Mouse (Mus musculus) testis, adult 2 months (tissue): Measurements from ENCODE around the gene Cngb1. TPM values are rescaled to one million over a fixed set of nuclear protein-coding genes. Genes with fewer than 3 reads are reported as not detected.
A peak's percentile ranks its signal among the peaks of the same experiment; 100 is the strongest.

Experiments used
- H3K27ac ChIP-seq: fragments of 200-500 bp; 2 replicates; pipeline ENCODE4 v1.5.1; 2012; ENCODE audit warnings: low read depth, low read length; ENCODE audit not compliant: control insufficient read depth, insufficient read depth
- H3K27me3 ChIP-seq: fragments of 200-500 bp; 2 replicates; pipeline ENCODE4 v1.6.1; 2012; ENCODE audit warnings: mild to moderate bottlenecking, low read length, moderate library complexity; ENCODE audit not compliant: control insufficient read depth, insufficient read depth
- H3K36me3 ChIP-seq: fragments of 200-500 bp; 2 replicates; pipeline ENCODE4 v1.6.1; 2012; ENCODE audit warnings: mild to moderate bottlenecking, low read length; ENCODE audit not compliant: control insufficient read depth, insufficient read depth
- H3K4me1 ChIP-seq: fragments of 200-500 bp; 2 replicates; pipeline ENCODE4 v1.6.1; 2012; ENCODE audit warnings: low read length; ENCODE audit not compliant: control insufficient read depth, insufficient read depth
- H3K4me3 ChIP-seq: fragments of 200-500 bp; 2 replicates; pipeline ENCODE4 v1.5.1; 2012; ENCODE audit warnings: low read depth, mild to moderate bottlenecking, low read length, moderate library complexity, mixed read lengths; ENCODE audit not compliant: control insufficient read depth
- CTCF ChIP-seq: fragments of 200-500 bp; IDR thresholded peaks from 2 replicates; pipeline ENCODE4 v1.5.1; 2012; ENCODE audit warnings: low read depth, mild to moderate bottlenecking, inconsistent platforms, low read length, moderate library complexity; ENCODE audit not compliant: control insufficient read depth, insufficient read depth, insufficient replicate concordance
- POLR2A ChIP-seq: fragments of 200-500 bp; IDR thresholded peaks from 2 replicates; pipeline ENCODE4 v1.6.1; 2012; ENCODE audit warnings: low read depth, mild to moderate bottlenecking, inconsistent platforms, low read length, moderate library complexity; ENCODE audit not compliant: control insufficient read depth
- polyA plus RNA-seq: library from polyadenylated mRNA; depleted of rRNA; stranded (reverse); fragments of >200 nt; gene quantifications from 2 replicates; pipeline ENCODE4 v1.2.3, GENCODE M21; 2012

Gene Cngb1
- polyA plus RNA-seq, 1 experiment = 6.9 TPM

DNA sequence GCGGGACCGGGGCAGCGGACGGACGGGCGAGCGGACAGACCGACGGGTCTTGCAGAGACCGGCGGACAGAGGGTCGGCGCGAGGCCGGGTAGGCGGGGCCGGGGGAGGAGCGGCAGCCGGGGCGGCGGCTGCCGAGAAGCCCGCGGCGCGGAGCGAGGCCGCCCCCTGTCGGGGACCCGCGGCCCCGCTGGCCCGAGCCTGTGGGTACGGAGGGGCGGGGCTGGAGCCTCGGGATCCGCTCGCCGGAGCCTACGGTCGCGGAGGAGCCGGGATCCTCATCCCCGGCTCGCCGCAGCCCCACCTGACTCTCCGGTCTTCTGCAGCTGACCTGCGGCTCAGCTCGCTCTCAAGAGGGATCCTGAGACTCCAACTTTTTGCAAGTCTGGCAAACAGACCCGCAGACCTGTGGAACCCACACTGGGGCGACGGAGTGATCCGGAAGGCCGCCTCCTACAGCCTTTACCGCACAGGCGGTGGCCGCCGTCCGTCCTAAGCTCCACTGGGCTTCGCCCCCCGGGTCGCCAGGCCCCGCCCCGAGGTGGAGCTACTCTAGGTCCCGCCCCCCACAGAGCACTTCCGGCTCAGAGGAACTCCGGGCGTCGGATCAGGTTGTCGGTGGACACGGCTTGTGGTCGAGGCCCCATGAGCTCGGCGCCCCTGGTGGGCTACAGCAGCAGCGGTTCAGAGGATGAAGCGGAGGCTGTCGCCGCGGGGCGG lies 25.5 kb upstream of the Cngb1 start, which contains the start of the genes Zfp319 and Usb1:
Zfp319 (minus strand) TSS at position 231 of the 717 bp plus-strand sequence.
Usb1 (plus strand) TSS at position 565 of the 717 bp plus-strand sequence.
- Histone ChIP-seq H3K27ac (peak within 1 kb of the TSS; percentile 90), H3K4me3 (peak within 1 kb of the TSS; percentile 93), H3K4me1 (peaks cover 3% of the 10 kb centered on the region; the same call in 1 of the 2 replicates), H3K27me3 (no peaks in the 10 kb centered on the region), H3K36me3 (no peaks in the 10 kb centered on the region; the same call in 1 of the 2 replicates)
- TF ChIP-seq POLR2A = peak; percentile 75
- TF ChIP-seq CTCF = peak; percentile 44; the same call in 1 of the 2 replicates

GRCm38 (mm10) chr8:95331156-95331719 lies 24.9 kb upstream of the Cngb1 start:
- H3K4me1 ChIP-seq = peaks cover 3% of the 10 kb centered on the region; the same call in 1 of the 2 replicates
- no peak for TF ChIP-seq POLR2A
- no peak for TF ChIP-seq CTCF
- H3K27me3 ChIP-seq = no peaks in the 10 kb centered on the region
- H3K36me3 ChIP-seq = no peaks in the 10 kb centered on the region; the same call in 1 of the 2 replicates
- H3K4me3 ChIP-seq = peak overlapping the region; percentile 93
- H3K27ac ChIP-seq = peak overlapping the region; percentile 63

DNA sequence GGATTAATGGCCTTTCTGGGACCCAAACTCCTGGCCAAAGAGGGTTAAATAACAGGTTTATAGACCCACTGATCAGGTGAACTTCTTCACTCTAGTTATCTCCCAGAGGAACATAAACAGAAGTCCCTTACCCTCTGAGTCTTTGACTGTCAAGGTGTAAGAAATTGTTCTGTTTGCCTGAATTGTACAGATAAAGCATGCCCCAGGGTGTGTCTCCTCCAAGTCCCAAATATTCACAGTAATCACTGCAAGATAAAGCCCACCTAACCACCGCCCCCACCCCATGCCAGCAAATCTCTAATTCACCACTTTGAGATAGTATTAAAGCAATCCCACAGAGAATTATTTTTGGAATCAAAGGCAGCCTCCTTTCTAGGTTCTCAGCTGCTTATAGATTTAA lies 24.0 kb upstream of the Cngb1 start:
- no peaks in the 10 kb centered on the region; the same call in 1 of the 2 replicates for H3K36me3 ChIP-seq
- TF ChIP-seq POLR2A (no peak), CTCF (no peak)
- peaks cover 3% of the 10 kb centered on the region; the same call in 1 of the 2 replicates for H3K4me1 ChIP-seq
- H3K4me3 ChIP-seq = no peak overlapping the region
- H3K27ac ChIP-seq = no peak overlapping the region
- H3K27me3 ChIP-seq = no peaks in the 10 kb centered on the region

DNA sequence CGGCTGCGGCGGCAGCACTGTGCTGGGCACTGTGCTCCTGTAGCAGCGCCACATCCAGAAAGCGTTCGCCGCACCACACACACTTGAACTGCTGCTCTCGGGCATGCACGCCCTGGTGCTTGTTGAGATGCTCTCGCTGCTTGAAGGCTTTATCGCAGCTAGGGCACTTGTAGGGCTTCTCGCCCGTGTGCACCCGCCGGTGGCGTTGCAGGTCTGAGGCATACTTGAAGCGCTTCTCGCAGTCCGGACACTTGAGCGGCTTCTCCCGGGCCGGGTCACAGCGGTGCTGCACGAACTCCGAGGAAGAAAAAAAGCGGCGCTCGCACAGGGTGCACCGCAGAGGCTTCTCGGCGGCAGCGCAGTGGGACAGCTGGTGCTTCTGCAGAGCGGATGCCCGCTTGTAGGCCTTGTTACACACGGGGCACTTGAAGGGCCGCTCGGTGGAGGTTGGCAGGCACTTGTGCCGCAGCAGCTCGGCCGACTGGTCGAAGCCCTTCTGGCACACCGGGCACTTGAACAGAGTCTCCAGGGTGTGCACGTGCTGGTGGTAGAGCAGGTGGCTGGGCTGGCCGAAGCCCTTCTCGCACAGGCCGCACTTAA lies 21.6 kb upstream of the Cngb1 start:
- no peaks in the 10 kb centered on the region for H3K4me1 ChIP-seq

DNA sequence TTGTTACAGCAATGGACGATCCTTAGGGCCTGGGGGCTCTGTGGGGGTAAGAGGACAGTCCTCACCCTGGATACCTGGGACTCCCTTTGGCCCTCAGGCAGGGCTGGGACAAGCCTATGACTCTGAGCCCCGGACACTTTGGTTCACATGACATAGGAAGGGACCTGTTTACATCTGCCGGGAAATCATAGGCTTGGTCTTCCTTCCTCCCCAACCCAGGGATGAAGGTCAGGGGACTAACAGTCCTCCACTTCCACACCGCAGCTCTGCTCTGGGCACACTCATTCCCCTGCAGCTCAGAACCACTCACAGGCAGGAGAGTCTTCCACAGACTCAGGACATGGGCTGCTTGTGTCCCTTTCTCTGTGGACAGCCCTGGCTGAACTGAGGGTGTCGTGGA lies 20.4 kb upstream of the Cngb1 start:
- Histone ChIP-seq H3K4me3 (no peak overlapping the region), H3K27ac (no peak overlapping the region), H3K4me1 (no peaks in the 10 kb centered on the region), H3K36me3 (no peaks in the 10 kb centered on the region), H3K27me3 (no peaks in the 10 kb centered on the region)
- TF ChIP-seq CTCF (no peak), POLR2A (no peak)

More for the DNA sequence above, 21.6 kb upstream of the Cngb1 start:
- Histone ChIP-seq H3K27me3 (no peaks in the 10 kb centered on the region), H3K27ac (no peak overlapping the region), H3K4me3 (no peak overlapping the region), H3K36me3 (no peaks in the 10 kb centered on the region)
- TF ChIP-seq POLR2A (no peak), CTCF (no peak)

- H3K4me3 ChIP-seq = no peak overlapping the region
- H3K27ac ChIP-seq = no peak overlapping the region
- H3K4me1 ChIP-seq = peaks cover 13% of the 10 kb centered on the region
- H3K27me3 ChIP-seq = no peaks in the 10 kb centered on the region
- TF ChIP-seq CTCF (no peak), POLR2A (no peak)
- no peaks in the 10 kb centered on the region for H3K36me3 ChIP-seq
These were observed 18.3 kb upstream of the Cngb1 start for GRCm38 (mm10) chr8:95324646-95325045.

GRCm38 (mm10) chr8:95323201-95323600 lies 16.8 kb upstream of the Cngb1 start:
- Histone ChIP-seq H3K27ac (no peak overlapping the region), H3K4me1 (peaks cover 15% of the 10 kb centered on the region), H3K36me3 (no peaks in the 10 kb centered on the region), H3K4me3 (no peak overlapping the region), H3K27me3 (no peaks in the 10 kb centered on the region)
- TF ChIP-seq CTCF (no peak), POLR2A (no peak)
